Mouse (Mus musculus) C2C12 (cell line): ENCODE results near the gene Dact1.

Experiments used
- CTCF ChIP-seq: IDR thresholded peaks from one replicate; pipeline ENCODE4 v1.5.1; 2011; ENCODE audit not compliant: control insufficient read depth, insufficient read depth, insufficient read length
- MAX ChIP-seq: IDR thresholded peaks from one replicate; pipeline ENCODE4 v1.6.1; 2011; ENCODE audit warnings: mild to moderate bottlenecking, control low read depth

DNA sequence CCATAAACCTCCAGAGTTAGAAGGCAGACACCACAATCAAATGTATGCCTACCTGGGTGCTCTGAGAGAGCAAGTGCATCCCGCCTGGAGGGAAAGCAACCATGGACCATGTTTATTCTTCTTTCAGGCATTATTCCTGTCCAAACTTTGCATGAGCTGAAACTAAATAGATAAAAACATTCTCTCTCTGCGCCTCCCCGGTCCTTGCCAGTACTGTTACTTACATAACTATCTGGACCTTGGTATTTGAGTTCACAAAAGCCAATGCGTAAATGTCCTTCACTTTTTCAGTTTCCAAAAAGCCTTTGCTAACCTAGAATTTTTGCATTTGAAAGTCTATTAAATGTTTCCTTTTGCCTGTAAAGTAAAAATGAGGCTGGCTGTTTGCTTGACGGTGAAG, 58.9 kb downstream of the Dact1 start:
- no peak for TF ChIP-seq MAX
- no peak for TF ChIP-seq CTCF
